Mouse (Mus musculus): Measurements from ENCODE around the gene Rnf215. TPM values are rescaled to one million over a fixed set of nuclear protein-coding genes. Genes with fewer than 3 reads are reported as not detected.
A peak's percentile ranks its signal among the peaks of the same experiment; 100 is the strongest.

Rnf215 gene
- 36.6 and 39.5 TPM in 2 replicates for polyA plus RNA-seq (2016; fragmentation: Nextera tagmentation; extraction: Ambion mirVana)

GRCm38 (mm10) chr11:4134986-4135935, at the start of gene Rnf215:
TSS of gene Rnf215 (plus strand) at chr11:4135202.
- peak; percentile 89 for ATAC-seq (ENCODE audit: insufficient number of reproducible peaks, insufficient read depth, low FRiP score, low TSS enrichment, low read depth)
- Histone ChIP-seq H3K9ac (replicated peaks) (peak within 1 kb of the TSS; percentile 91), H3K4me2 (peak within 1 kb of the TSS; percentile 84), H3K27me3 (no peaks in the 10 kb centered on the region), H3K36me3 (peaks cover 37% of the 10 kb centered on the region), H3K4me3 (replicated peaks) (peak within 1 kb of the TSS; percentile 83), H3K27ac (peak within 1 kb of the TSS; percentile 75; the same call in 1 of the 2 replicates), H3K4me1 (replicated peaks) (peaks cover 13% of the 10 kb centered on the region), H3K9me3 (peaks cover 5% of the 10 kb centered on the region; the same call in 1 of the 2 replicates)
- whole genome bisulfite sequencing, result 2% methylated on average over 60 of the region's 66 CpGs

- WGBS, result 73% methylated on average over 1 of the region's 1 CpGs
- no peak for ATAC-seq (ENCODE audit: insufficient number of reproducible peaks, insufficient read depth, low FRiP score, low TSS enrichment, low read depth)
- H3K9ac ChIP-seq (replicated peaks), result no peak overlapping the region
Observed at GRCm38 (mm10) chr11:4086246-4086645, 48.8 kb upstream of the Rnf215 start.

DNA sequence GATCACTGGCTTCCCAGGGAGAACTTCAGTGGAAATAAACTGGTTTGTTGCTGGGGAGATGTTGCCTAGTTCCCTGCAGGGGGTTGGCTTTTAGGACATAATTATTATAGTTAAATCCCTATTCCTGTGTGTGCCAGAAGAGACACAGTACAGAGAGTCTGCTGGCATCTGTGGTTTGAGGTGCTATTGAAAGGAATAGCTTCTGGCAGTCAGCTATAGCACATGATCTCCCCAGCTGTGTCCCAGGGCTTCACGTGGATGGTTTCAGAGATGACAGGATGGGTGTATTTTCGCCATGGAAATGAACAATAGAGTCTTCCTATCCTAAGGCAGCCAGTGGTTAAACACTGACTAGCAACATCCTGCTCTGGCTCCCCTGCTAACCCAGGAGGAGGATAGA, 47.7 kb upstream of the Rnf215 start:
- ATAC-seq (ENCODE audit: insufficient number of reproducible peaks, insufficient read depth, low FRiP score, low TSS enrichment, low read depth), result no peak
- no peaks in the 10 kb centered on the region for H3K27me3 ChIP-seq
- no peak overlapping the region for H3K4me2 ChIP-seq
- no peaks in the 10 kb centered on the region for H3K4me1 ChIP-seq (replicated peaks)
- H3K4me3 ChIP-seq (replicated peaks), result no peak overlapping the region
- no peaks in the 10 kb centered on the region for H3K9me3 ChIP-seq
- 55% methylated on average over 2 of the region's 2 CpGs for WGBS
- H3K9ac ChIP-seq (replicated peaks), result no peak overlapping the region
- H3K27ac ChIP-seq, result no peak overlapping the region
- peaks cover 7% of the 10 kb centered on the region; the same call in 1 of the 2 replicates for H3K36me3 ChIP-seq

More at GRCm38 (mm10) chr11:4086246-4086645, 48.8 kb upstream of the Rnf215 start:
- Histone ChIP-seq H3K36me3 (peaks cover 4% of the 10 kb centered on the region; the same call in 1 of the 2 replicates), H3K27ac (no peak overlapping the region), H3K27me3 (no peaks in the 10 kb centered on the region), H3K4me3 (replicated peaks) (no peak overlapping the region), H3K9me3 (no peaks in the 10 kb centered on the region), H3K4me1 (replicated peaks) (no peaks in the 10 kb centered on the region), H3K4me2 (no peak overlapping the region)

DNA sequence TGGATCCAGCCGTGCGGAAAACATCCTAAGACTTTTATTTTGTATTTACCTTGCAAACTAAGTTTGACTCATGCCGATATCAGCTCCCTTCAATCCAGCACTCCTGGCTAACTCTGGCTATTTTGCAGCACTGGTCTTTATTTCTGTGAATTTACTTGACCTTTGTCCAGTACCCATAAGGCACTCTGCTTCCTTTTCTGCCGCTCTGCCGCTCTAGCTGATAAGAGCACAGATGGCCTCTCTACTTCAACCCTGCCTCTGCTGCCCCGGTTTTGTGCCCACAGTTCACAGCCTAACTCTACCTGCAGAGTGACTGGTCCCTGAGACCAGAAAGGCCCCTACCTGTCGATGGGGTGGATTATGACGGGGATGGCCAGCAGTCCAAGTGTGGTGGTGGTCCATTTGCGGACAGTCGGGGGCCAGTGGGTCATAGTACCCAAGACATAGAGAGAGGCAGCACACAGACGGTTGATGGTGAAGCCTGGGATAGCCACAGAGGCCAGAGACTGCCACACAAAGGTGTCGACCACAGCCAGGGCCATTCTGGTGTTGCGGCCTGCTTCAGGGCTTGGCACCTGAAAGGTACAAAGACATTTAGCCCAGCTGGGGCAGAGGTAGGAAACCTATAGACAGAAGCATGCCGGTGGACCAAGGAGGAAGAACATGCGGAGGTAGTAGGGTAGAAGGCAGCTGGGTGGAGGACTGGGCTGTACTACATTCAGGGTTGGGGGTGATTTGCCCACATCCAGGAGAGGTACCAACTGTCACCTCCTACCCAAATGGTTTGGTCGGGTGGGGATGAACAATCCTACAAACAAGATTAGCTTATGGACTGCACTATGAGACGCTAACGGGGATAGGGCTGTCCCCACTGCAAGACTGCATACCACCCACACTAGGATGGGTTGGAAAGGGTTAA, 41.3 kb upstream of the Rnf215 start:
- no peak overlapping the region for H3K4me3 ChIP-seq (replicated peaks)
- H3K27ac ChIP-seq, result no peak overlapping the region
- peaks cover 7% of the 10 kb centered on the region; the same call in 1 of the 2 replicates for H3K36me3 ChIP-seq
- H3K27me3 ChIP-seq, result no peaks in the 10 kb centered on the region
- H3K9me3 ChIP-seq, result no peaks in the 10 kb centered on the region
- H3K4me1 ChIP-seq (replicated peaks), result peaks cover 22% of the 10 kb centered on the region
- 86% methylated on average over 18 of the region's 18 CpGs for WGBS
- H3K9ac ChIP-seq (replicated peaks), result no peak overlapping the region
- ATAC-seq (ENCODE audit: insufficient number of reproducible peaks, insufficient read depth, low FRiP score, low TSS enrichment, low read depth), result no peak
- peak overlapping the region; percentile 86; the same call in 1 of the 2 replicates for H3K4me2 ChIP-seq

DNA sequence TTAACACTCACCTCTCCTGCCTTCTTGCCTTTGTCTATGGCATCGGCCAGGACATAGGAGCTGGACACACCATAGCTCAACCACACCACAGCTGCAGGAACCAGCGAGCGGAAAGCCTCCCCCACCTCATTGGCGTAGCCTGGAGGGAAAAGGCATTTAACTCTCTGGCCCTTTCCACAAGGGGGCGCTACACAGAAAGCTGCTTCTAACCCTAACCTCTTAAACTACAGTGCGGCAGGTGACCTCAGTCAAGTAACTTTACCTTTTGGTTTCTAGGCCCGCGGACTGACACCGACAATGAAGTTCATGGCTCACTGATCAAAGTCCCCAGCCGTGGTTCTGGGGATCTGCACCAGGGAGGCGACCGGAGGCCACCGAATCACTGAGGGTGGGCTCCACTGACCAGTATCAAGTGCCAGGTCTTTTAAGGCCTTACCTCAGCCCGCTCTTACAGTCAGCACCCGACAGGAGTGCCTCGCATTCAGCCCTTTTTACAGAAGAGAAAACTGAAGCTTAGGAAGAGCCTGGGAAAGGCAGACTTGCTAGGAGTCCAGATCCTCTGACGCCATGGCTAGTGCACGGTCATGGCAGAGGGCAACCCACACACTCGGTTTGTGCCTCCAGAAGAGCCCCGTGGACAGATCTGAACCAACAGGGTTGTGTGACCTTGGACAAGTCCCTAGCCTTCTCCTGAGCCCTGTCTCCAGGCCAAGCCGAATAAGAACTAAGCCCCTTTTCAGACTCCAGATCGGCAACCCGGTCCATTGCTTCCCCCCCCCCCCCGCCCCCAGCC, 40.4 kb upstream of the Rnf215 start:
- Histone ChIP-seq H3K4me2 (peak overlapping the region; percentile 86), H3K4me1 (replicated peaks) (peaks cover 22% of the 10 kb centered on the region), H3K9me3 (no peaks in the 10 kb centered on the region), H3K4me3 (replicated peaks) (peak overlapping the region; percentile 52), H3K9ac (replicated peaks) (peak overlapping the region; percentile 48; the same call in 1 of the 2 replicates), H3K27ac (peak overlapping the region; percentile 68), H3K27me3 (no peaks in the 10 kb centered on the region), H3K36me3 (peaks cover 7% of the 10 kb centered on the region; the same call in 1 of the 2 replicates)
- WGBS, result 10% methylated on average over 22 of the region's 24 CpGs
- no peak for ATAC-seq (ENCODE audit: insufficient number of reproducible peaks, insufficient read depth, low FRiP score, low TSS enrichment, low read depth)

DNA sequence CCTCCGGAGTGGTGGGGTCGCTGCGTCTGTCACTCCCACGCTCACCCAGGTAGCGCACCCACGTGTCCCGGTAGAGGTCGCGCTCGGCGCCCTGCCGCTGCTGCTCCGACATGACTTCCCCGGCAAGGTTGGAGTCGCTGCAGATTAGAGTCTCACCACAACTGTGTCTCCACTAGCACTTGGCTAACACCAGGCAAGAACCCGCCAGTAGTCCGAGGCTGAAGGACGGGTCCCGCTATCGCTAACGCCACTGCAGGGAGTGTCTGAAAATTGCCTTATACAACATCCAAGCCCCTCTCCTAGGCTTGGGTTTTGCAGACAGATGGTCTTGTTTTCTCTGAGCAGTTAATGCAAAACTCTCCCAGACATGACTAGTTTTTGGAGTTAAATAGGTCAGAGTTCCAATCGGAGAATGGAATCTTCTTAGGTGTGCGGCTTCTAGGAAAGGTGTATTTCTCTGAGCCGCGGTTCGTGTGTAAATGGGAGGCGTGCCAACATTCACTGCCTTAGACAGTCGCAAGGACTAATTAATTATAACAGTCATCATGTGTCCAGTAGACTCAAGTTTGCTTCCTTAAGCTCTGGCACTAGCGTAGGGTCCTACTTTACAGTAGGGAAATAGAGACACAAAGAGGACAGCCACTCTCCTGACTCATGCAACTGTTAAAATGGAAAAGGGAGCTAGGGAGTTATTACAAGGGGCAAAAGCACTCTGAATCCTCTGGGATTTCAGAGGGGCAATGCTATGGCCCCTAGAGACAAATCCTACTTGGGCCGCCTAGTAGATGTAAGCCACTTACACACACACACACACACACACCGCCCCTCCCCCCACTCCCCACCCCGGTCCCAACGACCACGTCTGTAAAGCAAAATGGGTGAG, 39.6 kb upstream of the Rnf215 start, which contains the start of gene Mtfp1:
TSS of gene Mtfp1 (minus strand) at position 275 of the 883 bp plus-strand sequence.
- Histone ChIP-seq H3K9ac (replicated peaks) (peak within 1 kb of the TSS; percentile 48), H3K36me3 (peaks cover 7% of the 10 kb centered on the region; the same call in 1 of the 2 replicates), H3K27me3 (no peaks in the 10 kb centered on the region), H3K9me3 (no peaks in the 10 kb centered on the region), H3K27ac (peak within 1 kb of the TSS; percentile 83), H3K4me3 (replicated peaks) (peak within 1 kb of the TSS; percentile 52), H3K4me2 (peak within 1 kb of the TSS; percentile 86), H3K4me1 (replicated peaks) (peaks cover 22% of the 10 kb centered on the region)
- ATAC-seq (ENCODE audit: insufficient number of reproducible peaks, insufficient read depth, low FRiP score, low TSS enrichment, low read depth), result no peak
- WGBS, result 7% methylated on average over 34 of the region's 34 CpGs

DNA sequence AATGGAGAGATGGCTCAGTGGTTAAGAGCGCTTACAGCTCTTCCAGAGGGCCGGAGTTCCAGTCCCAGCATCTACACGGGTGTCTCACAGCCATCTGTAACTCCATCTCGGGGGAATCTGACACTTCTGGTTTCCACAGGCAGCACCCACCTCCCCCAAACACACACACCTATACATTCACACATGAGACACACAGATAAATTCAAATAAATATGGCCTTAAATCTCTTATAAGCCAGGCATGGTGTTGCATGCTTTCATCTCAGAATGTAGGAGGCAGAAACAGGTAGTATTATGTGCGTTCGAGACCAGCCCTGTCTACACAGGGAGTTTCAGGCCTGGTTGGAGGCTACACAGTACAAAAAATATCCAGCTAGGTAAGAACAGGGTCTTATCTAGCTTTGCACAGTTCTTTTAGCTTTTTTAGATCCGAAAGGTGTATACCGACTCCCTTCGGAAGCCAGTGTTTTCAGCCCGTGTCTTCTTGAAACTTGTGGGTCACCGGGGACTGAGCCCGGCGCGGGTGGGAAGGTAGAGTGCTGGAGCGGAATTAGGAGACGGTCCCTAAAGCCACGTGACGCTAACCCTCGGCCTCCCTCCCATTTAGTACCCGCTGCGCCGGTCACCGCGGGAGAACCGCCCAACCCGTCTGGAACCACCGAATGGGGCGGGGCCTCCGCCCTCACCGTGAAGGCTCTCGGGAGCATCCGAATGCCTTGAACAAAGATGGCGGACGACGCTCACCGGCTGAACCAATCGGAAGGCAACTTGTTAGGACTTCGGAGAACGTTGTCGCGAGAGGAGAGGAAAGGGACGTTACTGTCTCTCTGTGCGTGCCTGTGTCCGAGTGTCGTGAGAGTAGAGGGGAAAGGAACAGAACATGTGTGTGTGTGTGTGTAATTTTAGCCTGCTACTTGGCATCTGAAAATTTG, 38.7 kb upstream of the Rnf215 start:
- H3K4me3 ChIP-seq (replicated peaks), result peak overlapping the region; percentile 52
- H3K4me2 ChIP-seq, result peak overlapping the region; percentile 86
- H3K9me3 ChIP-seq, result no peaks in the 10 kb centered on the region
- 0 out of 2 replicates have a peak, but pooled peaks cover 3% of the 10 kb centered on the region for H3K36me3 ChIP-seq
- no peaks in the 10 kb centered on the region for H3K27me3 ChIP-seq
- 2% methylated on average over 45 of the region's 45 CpGs for WGBS
- H3K27ac ChIP-seq, result peak overlapping the region; percentile 83
- peak overlapping the region; percentile 74 for H3K9ac ChIP-seq (replicated peaks)
- H3K4me1 ChIP-seq (replicated peaks), result peaks cover 22% of the 10 kb centered on the region
- ATAC-seq (ENCODE audit: insufficient number of reproducible peaks, insufficient read depth, low FRiP score, low TSS enrichment, low read depth), result peak; percentile 93

- peak overlapping the region; percentile 83 for H3K27ac ChIP-seq
- H3K36me3 ChIP-seq, result no peaks in the 10 kb centered on the region
- no peaks in the 10 kb centered on the region for H3K9me3 ChIP-seq
- no peaks in the 10 kb centered on the region for H3K27me3 ChIP-seq
- ATAC-seq (ENCODE audit: insufficient number of reproducible peaks, insufficient read depth, low FRiP score, low TSS enrichment, low read depth), result peak; percentile 27; the same call in 1 of the 2 replicates
- peak overlapping the region; percentile 74 for H3K9ac ChIP-seq (replicated peaks)
- peak overlapping the region; percentile 52 for H3K4me3 ChIP-seq (replicated peaks)
- peak overlapping the region; percentile 86 for H3K4me2 ChIP-seq
- H3K4me1 ChIP-seq (replicated peaks), result peaks cover 22% of the 10 kb centered on the region
- 31% methylated on average over 10 of the region's 10 CpGs for WGBS
Observed at GRCm38 (mm10) chr11:4097091-4097621, 37.8 kb upstream of the Rnf215 start.

- Histone ChIP-seq H3K27me3 (no peaks in the 10 kb centered on the region), H3K4me3 (replicated peaks) (no peak overlapping the region)
- WGBS, result 65% methylated on average over 8 of the region's 8 CpGs
Observed at GRCm38 (mm10) chr11:4098120-4098519, 36.9 kb upstream of the Rnf215 start.

More at GRCm38 (mm10) chr11:4098120-4098519, 36.9 kb upstream of the Rnf215 start:
- no peak overlapping the region for H3K4me2 ChIP-seq
- ATAC-seq (ENCODE audit: insufficient number of reproducible peaks, insufficient read depth, low FRiP score, low TSS enrichment, low read depth), result no peak
- H3K9ac ChIP-seq (replicated peaks), result no peak overlapping the region
- no peaks in the 10 kb centered on the region for H3K9me3 ChIP-seq
- H3K27ac ChIP-seq, result no peak overlapping the region
- H3K36me3 ChIP-seq, result no peaks in the 10 kb centered on the region
- peaks cover 22% of the 10 kb centered on the region for H3K4me1 ChIP-seq (replicated peaks)

Data from limb, embryonic 12.5 days (tissue).